Mouse (Mus musculus): Measurements from ENCODE around the gene Gm8126. TPM values are rescaled to one million over a fixed set of nuclear protein-coding genes. Genes with fewer than 3 reads are reported as not detected.
A peak's percentile ranks its signal among the peaks of the same experiment; 100 is the strongest.
"Not testable (repeated sequence)": the region's sequence is repeated elsewhere in the genome, so short reads cannot be mapped to it uniquely, and the experiment has no call there.

Gene Gm8126
- total RNA-seq (2021), result 1 to 10 TPM; 1.1 to 2.1 TPM
- long read RNA-seq, experiment 1, result 0 reads
- long read RNA-seq, experiment 2, result 0 reads

DNA sequence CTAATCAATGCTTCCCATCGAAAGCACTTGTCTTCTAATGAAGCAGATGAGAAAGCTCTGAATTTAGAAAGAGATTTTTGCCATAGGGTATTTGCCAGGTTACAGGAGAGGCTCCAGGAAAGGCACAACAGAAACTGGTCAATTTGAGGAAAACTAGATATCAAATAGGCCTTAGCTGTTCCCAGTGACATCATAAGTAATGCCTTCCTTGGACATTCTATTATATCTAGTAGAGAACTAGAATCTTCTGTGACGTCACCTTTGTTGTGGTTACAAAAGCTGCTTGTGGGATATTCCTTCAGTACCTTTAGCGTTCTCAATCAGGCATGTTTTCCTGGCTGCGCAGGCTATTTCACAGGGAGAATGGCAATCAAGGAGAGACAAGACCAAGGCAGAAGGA is at the start of gene Gm8126:
Gene Gm8126, plus strand, starts transcription at position 301 of the 400 bp plus-strand sequence.
- DNase-seq (ENCODE audit: extremely low spot score in 1 of 2, low spot score in 2 of 2); intact Hi-C loops (cut with DNase I); H3K27ac ChIP-seq; H3K4me3 ChIP-seq: not testable (repeated sequence)

DNA sequence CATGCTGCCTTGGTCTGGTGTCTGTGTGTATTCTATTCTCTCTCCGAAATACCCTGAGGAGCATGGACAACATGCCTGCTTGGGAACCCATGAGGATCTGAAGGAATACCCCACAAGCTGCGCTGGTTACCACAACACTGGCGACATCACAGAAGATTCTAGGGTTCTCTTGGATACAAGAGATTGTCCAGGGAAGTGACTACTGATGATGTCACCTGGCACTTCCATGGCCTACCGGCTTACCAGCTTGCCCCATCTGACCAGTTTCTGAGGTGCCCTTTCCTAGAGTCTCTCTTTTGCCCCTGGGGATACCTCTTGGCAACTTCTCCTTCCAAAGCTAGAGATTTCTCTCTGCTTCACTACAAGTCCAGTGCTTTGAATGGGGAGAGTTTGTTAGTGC is 23.2 kb upstream of the Gm8126 start, which contains the start of gene Gm8122:
Gene Gm8122, minus strand, starts transcription at position 101 of the 400 bp plus-strand sequence.
- H3K4me3 ChIP-seq; H3K27ac ChIP-seq; DNase-seq (ENCODE audit: extremely low spot score in 1 of 2, low spot score in 2 of 2); intact Hi-C loops (cut with DNase I): not testable (repeated sequence)

DNA sequence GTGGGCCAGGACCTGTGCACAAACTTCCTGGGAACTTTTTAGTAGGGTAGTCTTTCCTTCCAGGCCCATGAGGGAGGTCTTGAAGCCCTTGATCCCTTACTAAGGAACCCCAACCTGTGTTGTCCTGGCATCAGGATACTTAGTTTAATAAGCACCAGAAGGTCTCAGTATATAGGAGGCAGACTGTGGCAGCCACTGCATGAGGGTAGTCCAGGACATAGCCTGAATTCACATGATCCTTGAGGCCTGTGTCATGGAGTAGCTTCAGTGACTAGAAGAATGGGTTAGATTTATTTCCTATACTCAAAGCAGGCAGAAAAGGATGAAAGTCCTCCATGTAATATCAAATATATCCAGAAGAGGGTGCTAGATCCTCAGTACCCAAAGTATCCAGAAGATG is 20.7 kb upstream of the Gm8126 start:
- H3K4me3 ChIP-seq; H3K27ac ChIP-seq; intact Hi-C loops (cut with DNase I): not testable (repeated sequence)
- peak in 1 of 2 experiments; percentile 28 for DNase-seq (ENCODE audit: extremely low spot score in 1 of 2, low spot score in 2 of 2)

DNA sequence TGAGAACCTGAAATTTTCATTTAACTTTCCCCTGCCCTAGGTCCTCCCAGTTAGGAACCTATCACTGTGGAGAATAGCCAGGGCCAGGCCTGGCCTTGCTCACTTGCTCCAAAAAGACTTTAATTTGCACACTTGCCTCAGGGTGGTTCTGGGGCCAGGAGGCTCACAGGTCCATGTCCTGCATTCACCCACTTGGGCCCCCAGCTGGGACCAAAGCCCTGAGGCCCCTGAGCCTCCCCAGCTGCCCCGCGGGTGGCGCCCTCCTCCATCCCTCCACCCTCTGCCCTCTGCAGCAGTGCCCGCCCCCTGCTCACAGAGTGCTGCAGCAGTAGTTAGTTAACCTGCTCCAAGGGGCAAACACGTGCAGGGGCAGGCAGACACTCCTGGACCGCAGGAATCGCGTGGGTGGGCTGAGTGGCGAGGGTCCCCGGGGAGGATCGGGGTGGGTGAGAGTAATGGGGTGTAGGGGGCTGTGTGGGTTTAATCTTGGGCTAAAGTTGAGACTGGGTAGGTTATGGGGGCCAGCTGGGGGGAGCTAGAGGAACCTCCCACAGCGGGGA is 8.8 kb upstream of the Gm8126 start:
- intact Hi-C loops (cut with DNase I); H3K27ac ChIP-seq; H3K4me3 ChIP-seq: not testable (repeated sequence)
- peak in 1 of 2 experiments; percentile 32 for DNase-seq (ENCODE audit: extremely low spot score in 1 of 2, low spot score in 2 of 2)

DNA sequence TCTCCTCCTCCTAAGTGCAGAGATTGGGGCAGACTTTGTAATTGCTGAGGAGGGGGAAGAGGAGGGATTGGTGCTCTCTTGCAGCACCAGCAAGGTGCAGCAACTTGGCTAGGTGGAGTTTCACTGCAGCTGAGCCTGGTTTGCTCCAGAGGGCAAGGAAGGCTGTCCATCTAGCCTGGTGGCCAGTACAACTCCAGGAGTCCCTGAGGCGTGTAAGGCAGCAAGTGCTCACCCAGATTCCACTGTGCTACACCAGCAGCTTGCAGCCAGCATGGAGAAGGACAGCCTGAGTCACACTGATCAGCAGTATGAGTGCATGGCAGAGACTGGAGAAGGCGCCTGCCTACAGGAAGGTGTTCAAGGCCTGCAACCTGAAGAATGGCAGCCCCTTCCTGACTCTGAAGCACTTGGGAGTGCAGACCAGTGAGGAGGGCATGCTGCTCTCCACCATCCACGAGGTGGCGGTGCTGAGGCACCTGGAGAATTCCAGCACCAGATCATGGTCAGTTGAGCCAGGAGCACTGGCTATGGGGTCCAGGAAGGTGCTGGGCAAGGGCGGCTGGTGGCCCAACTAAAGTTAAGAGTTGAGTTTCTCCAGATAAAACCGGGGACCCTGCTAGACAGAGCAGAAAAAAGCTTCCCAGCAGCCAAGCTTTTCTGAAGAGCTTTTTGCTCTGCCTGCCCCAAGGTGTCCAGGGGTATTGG is 7.7 kb upstream of the Gm8126 start:
- H3K27ac ChIP-seq; intact Hi-C loops (cut with DNase I); H3K4me3 ChIP-seq; DNase-seq (ENCODE audit: extremely low spot score in 1 of 2, low spot score in 2 of 2): not testable (repeated sequence)
- peak; percentile 14 for TF ChIP-seq CTCF (IDR thresholded peaks at IDR 0.05)

DNA sequence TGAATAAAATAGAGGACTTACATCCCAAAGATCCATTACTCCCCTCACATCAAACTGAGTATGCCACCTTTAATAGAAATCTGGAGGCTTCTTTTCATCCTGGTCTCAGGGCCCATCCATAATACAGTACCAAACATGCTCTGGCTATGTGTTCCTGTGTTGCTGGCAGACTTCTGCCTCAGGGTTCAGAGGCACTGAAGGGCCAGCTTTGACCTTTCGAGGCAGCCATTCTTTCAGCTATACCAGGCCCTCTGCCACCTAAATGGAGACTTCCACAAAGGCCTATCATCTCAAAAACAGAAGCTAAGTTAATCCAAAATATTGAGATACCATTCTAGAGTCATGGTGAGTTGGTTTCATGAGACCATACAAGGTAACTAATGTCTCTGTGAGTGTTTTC is 1.9 kb upstream of the Gm8126 start:
- H3K4me3 ChIP-seq; intact Hi-C loops (cut with DNase I); DNase-seq (ENCODE audit: extremely low spot score in 1 of 2, low spot score in 2 of 2); H3K27ac ChIP-seq: not testable (repeated sequence)

DNA sequence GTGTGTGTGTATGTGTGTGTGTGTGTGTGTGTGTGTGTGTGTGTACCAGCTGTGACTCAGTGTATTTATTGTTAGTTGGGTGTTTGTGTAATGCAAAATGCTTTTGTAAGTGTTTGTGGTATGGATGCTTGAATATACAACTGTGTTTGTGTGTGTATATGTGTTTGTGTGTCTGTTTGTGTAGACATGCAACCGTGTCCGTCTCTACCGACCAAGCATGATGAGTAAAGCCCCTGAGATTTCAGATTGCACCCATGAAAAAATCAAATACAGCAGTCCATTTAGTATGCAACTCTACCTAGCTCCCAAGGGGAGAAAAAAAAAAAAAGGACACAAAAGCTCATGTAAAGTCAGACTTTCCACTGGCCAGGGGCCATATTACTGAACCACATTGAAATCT is 5.0 kb downstream of the Gm8126 start:
- DNase-seq (ENCODE audit: extremely low spot score in 1 of 2, low spot score in 2 of 2), result peak in 1 of 2 experiments; percentile 7
- H3K4me3 ChIP-seq; H3K27ac ChIP-seq; intact Hi-C loops (cut with DNase I): not testable (repeated sequence)

DNA sequence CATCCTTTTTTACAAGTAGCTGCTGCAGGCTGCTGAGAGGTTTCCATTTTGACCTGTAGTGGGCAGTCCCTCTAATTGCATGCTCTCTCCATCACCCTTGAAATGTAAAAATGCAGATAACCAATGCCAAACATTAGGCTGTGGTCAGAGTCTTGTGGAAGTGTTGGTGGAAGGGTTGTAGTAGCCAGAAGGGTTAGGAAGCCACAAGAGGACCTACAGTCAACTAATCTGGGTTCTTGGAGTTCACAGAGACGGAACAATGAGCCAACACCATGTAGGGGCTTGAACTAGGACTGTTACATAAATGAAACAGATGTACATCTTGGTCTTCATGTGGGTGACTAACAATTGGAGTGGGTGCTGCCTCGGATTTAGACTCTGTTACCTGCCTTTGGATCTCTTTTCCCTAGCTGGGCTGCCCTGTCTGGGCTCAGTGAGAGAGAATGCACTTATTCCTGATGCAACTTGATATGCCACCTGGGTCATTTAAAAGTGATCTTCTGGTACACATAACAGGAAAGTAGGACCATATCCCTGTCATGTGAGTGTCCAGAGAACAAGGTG is 10.2 kb downstream of the Gm8126 start:
- DNase-seq (ENCODE audit: extremely low spot score in 1 of 2, low spot score in 2 of 2), result peak in 1 of 2 experiments; percentile 43
- H3K27ac ChIP-seq; H3K4me3 ChIP-seq; intact Hi-C loops (cut with DNase I): not testable (repeated sequence)

DNA sequence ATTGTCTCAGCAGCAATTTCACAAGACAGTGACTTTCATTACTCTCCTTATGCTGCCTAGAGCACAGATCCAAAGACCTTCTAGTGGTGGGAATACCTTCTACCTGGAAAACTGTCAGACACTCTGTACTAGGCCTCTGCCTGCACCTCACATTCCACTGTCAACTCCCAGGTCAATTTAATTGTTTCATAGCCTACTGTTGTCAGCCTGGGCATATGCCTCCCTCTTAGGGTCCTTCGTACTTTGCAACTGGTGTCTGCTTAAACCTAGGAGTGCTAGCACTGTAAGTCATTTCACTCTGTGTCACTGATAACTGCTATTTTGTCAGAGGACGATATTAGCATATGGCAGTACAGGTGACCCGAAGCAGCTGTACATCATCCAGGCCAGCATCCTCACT is 10.8 kb downstream of the Gm8126 start:
- H3K27ac ChIP-seq; DNase-seq (ENCODE audit: extremely low spot score in 1 of 2, low spot score in 2 of 2); H3K4me3 ChIP-seq; intact Hi-C loops (cut with DNase I): not testable (repeated sequence)

DNA sequence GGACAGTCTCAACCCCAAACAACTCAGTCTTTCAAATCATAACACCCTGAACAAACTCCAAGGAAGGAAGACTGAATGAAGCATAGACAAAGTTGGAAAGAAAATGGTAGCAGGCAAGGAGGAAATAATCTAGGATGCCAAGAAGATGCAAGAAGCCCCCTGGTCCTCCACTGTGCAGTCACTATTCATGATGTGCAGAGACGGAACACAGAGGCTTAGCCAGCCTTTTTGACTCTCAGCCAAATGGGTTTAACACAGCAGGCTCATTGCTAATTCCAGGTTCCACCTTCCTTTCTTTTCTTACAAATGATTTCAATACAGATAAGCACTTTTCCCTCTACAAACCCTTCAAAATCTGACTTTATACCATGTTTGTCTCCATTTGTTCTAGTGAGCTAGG is 14.7 kb downstream of the Gm8126 start:
- H3K27ac ChIP-seq; H3K4me3 ChIP-seq; DNase-seq (ENCODE audit: extremely low spot score in 1 of 2, low spot score in 2 of 2); intact Hi-C loops (cut with DNase I): not testable (repeated sequence)

DNA sequence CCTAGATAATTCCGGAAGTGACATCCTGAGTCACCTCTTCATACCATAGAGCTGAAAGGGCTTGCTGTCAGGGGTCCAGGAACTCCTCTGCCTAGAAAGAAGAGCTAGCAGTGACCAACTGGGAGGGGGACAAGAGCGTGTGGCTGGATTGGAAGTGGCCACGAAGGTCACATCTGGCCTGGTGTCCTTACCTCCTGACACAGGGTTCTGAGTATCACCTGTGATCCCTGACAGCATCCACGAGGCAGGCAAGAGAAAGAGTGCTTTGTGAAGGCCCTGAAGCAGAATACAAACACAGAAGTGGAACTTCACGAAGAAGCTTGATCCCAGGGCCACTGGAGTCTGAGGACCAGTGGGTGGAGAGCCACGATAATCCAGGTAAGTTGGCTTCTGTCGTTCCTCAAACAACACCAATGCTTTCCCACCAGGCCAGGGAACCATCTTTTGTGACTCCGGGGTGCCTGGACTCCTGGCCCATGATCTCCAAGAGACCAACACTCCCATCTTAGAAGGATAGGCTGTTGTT is 16.6 kb downstream of the Gm8126 start, which contains the start of gene Gm9732:
Gene Gm9732, plus strand, starts transcription at position 51 of the 526 bp plus-strand sequence.
- intact Hi-C loops (cut with DNase I); DNase-seq (ENCODE audit: extremely low spot score in 1 of 2, low spot score in 2 of 2): not testable (repeated sequence)

DNA sequence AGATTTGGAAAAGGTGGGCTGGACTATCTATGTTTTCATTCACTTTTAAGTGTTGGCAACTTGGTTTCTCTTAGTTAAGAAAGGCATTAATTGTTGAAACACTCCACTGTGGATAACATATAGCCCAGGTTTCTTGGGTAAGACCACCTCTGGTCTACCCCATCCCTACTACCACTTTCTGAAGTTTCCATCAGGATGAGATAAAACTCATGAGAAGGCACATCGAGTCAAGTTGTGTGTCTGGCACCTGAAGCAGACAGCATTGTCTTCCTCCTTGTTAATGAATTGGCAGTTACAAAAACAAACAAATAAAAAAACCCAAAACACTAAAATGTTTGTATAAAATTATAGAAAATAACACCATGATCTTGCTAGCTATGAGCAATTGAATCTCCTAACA is 17.3 kb downstream of the Gm8126 start:
- DNase-seq (ENCODE audit: extremely low spot score in 1 of 2, low spot score in 2 of 2); H3K27ac ChIP-seq; intact Hi-C loops (cut with DNase I); H3K4me3 ChIP-seq: not testable (repeated sequence)

More for the DNA sequence above, 16.6 kb downstream of the Gm8126 start, which contains the start of gene Gm9732:
- not testable (repeated sequence) for H3K27ac ChIP-seq, H3K4me3 ChIP-seq

DNA sequence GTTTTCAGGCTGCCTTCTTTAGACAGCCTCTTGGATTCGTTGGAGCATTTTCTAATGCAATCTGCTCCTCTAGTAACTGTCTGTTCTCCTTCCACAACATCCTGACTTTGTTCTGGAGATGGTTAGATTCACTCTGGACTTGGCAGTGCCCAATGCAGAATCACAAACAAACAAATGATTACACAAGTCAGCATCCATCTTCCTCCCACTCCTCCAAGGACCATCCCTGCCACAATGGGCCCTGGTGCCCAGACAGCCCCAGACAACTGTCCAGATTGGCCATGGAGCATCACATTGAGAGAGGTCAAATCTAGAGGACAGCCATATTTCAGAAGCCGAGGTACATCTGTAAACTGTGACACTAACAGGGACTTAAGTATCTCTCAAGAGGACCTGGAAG is 19.0 kb downstream of the Gm8126 start:
- intact Hi-C loops (cut with DNase I); DNase-seq (ENCODE audit: extremely low spot score in 1 of 2, low spot score in 2 of 2); H3K27ac ChIP-seq; H3K4me3 ChIP-seq: not testable (repeated sequence)

DNA sequence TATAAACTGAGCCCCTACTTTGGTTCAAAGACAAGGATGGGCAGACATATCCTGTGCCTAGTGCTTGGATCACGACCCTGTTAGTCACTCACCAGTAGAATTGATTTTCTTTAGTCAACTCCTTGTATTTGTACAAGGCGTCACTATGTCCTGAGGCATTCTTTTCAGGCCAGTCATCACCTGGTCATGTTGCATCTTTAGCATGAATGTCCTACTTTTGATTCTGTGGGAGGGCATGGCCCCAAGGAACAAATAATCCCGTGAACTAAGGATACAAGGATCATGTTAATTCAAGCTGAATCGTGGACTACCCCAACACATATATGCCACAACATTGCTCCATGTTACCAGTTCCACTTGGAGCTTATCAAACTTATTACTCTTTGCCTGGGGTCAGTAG is 19.7 kb downstream of the Gm8126 start:
- intact Hi-C loops (cut with DNase I); H3K4me3 ChIP-seq; DNase-seq (ENCODE audit: extremely low spot score in 1 of 2, low spot score in 2 of 2); H3K27ac ChIP-seq: not testable (repeated sequence)

DNA sequence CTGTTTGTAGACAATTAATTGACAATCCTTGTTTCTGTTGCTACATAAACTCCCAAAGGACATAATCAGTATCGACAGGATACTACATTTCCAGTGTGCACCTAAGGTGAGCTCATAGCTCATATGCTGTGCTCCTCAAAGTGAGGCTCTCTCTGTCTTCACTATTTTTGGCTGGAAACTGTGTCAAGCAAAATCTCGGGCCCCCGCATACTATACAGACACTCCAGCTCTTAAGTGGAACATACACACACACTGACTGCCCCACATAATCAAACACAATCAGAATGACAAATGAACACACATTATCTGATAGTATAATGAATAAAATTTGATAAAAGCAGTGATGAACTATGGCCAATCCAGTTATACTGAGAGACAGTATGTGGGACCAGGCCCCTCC is 20.2 kb downstream of the Gm8126 start:
- H3K4me3 ChIP-seq; H3K27ac ChIP-seq; intact Hi-C loops (cut with DNase I): not testable (repeated sequence)
- DNase-seq (ENCODE audit: extremely low spot score in 1 of 2, low spot score in 2 of 2), result peak in 1 of 2 experiments; percentile 73

DNA sequence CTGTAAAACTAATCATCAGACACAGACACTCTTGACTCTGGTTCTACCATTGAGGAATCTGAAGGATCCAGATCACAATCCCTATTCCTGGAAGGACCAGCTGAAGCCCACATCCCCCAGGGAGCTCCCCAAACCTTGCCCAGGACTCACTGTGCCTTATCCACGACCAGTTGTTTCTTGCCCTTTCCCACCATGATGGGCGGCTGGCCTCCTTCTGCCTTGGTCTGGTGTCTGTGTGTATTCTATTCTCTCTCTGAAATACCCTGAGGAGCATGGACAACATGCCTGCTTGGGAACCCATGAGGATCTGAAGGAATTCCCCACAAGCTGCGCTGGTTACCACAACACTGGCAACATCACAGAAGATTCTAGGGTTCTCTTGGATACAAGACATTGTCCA is 35.1 kb downstream of the Gm8126 start, which contains the start of gene Gm8127:
Gene Gm8127, minus strand, starts transcription at position 330 of the 400 bp plus-strand sequence.
- DNase-seq (ENCODE audit: extremely low spot score in 1 of 2, low spot score in 2 of 2); H3K4me3 ChIP-seq; H3K27ac ChIP-seq; intact Hi-C loops (cut with DNase I): not testable (repeated sequence)
